Mouse (Mus musculus) hindbrain, embryonic 13.5 days (tissue): ENCODE data around the gene Ncor1. TPM values are rescaled to one million over a fixed set of nuclear protein-coding genes. Genes with fewer than 3 reads are reported as not detected.

ENCODE experiments used
- ATAC-seq: fragments of 200-750 bp; cut with Nextera tagmentation; 2 replicates; pipeline ENCODE4 v1.8.0; 2017; ENCODE audit warnings: moderate TSS enrichment; ENCODE audit not compliant: low FRiP score
- H3K27ac ChIP-seq: fragments of 300-500 bp; sonication (generic); 2 replicates; pipeline ENCODE4 v1.5.1; 2015; ENCODE audit warnings: inconsistent platforms, mild to moderate bottlenecking, moderate library complexity
- H3K27me3 ChIP-seq: fragments of 300-500 bp; sonication (generic); 2 replicates; pipeline ENCODE4 v1.6.1; 2015; ENCODE audit warnings: mild to moderate bottlenecking, inconsistent platforms
- H3K36me3 ChIP-seq: fragments of 300-500 bp; sonication (generic); 2 replicates; pipeline ENCODE4 v1.6.1; 2015; ENCODE audit warnings: mild to moderate bottlenecking, inconsistent platforms
- H3K4me1 ChIP-seq: fragments of 300-500 bp; sonication (generic); replicated peaks from 2 replicates; pipeline ENCODE4 v1.6.1; 2015; ENCODE audit warnings: inconsistent platforms
- H3K4me2 ChIP-seq: fragments of 300-500 bp; sonication (generic); 2 replicates; pipeline ENCODE4 v1.6.1; 2015; ENCODE audit warnings: inconsistent platforms, mild to moderate bottlenecking, moderate library complexity
- H3K4me3 ChIP-seq: fragments of 300-500 bp; sonication (generic); 2 replicates; pipeline ENCODE4 v1.5.1; 2015; ENCODE audit warnings: mild to moderate bottlenecking, inconsistent platforms
- H3K9ac ChIP-seq: fragments of 300-500 bp; sonication (generic); 2 replicates; pipeline ENCODE4 v1.6.1; 2015; ENCODE audit warnings: mild to moderate bottlenecking, inconsistent platforms
- H3K9me3 ChIP-seq: fragments of 300-500 bp; sonication (generic); 2 replicates; pipeline ENCODE4 v1.6.1; 2016; ENCODE audit warnings: inconsistent platforms
- WGBS: fragments of 180-500 bp; shearing (Covaris S2); methylation state at CpG from one replicate; pipeline ENCODE4 v1.1.7; 2015; 5-methylcytosine and 5-hydroxymethylcytosine counted together
- polyA plus RNA-seq: library from polyadenylated mRNA; unstranded; fragments of >200 nt; fragmentation: Nextera tagmentation; extraction: Ambion mirVana; gene quantifications from 2 replicates; pipeline ENCODE4 v1.2.1, GENCODE M21; 2015

The Ncor1 gene
- polyA plus RNA-seq, 1 experiment from 2014 or later = 170 TPM

DNA sequence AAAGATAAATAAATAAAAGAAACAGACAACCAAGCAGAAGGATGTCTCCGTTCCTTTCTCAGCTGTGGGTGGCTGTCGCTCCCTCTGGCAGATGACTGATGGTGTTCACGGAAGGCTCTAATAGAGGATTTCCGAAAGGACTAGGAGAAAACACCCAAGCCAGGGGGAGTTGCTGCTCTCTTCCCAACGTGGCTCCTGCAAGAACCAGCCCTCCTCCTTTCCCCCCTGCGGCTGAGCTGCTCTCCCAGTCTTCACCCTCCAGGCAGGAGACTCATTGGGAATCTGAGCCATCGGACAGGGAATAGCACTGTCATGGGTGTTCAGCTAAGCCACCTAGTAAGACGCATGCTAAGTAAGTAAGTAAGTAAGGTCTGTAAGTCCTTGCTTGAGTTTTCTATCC is 181.3 kb downstream of the Ncor1 start:
- 59% methylated on average over 8 of the region's 8 CpGs for WGBS
- no peak for ATAC-seq
- Histone ChIP-seq H3K36me3 (no peaks in the 10 kb centered on the region), H3K9ac (no peak overlapping the region), H3K4me3 (no peak overlapping the region), H3K4me1 (peaks cover 2% of the 10 kb centered on the region), H3K27me3 (no peaks in the 10 kb centered on the region), H3K27ac (no peak overlapping the region), H3K4me2 (no peak overlapping the region), H3K9me3 (no peaks in the 10 kb centered on the region)

DNA sequence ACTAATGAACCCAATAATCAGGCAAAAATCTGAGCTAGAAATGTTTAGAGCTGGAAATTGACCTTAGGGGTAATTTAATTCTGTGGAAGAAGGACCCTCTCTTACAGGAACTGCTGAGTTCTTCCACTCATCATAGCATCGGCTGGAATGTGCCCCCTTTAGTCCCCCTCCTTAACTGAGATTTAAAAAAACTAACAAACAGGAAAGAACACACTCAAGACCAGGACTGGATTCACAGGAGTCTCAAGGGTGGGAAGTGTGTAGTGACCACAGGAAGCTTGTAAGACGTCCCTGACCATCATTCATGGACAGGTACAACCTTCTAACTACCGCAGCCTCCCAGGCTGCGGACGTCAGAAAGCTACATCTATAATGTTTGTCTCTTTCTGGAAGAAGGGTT is 187.5 kb downstream of the Ncor1 start:
- H3K4me1 ChIP-seq = peaks cover 22% of the 10 kb centered on the region
- H3K27ac ChIP-seq = no peak overlapping the region
- no peak overlapping the region for H3K4me2 ChIP-seq
- 68% methylated on average over 5 of the region's 5 CpGs for WGBS
- H3K9ac ChIP-seq = no peak overlapping the region
- no peaks in the 10 kb centered on the region for H3K9me3 ChIP-seq
- no peaks in the 10 kb centered on the region for H3K36me3 ChIP-seq
- no peaks in the 10 kb centered on the region for H3K27me3 ChIP-seq
- no peak overlapping the region for H3K4me3 ChIP-seq
- no peak for ATAC-seq

DNA sequence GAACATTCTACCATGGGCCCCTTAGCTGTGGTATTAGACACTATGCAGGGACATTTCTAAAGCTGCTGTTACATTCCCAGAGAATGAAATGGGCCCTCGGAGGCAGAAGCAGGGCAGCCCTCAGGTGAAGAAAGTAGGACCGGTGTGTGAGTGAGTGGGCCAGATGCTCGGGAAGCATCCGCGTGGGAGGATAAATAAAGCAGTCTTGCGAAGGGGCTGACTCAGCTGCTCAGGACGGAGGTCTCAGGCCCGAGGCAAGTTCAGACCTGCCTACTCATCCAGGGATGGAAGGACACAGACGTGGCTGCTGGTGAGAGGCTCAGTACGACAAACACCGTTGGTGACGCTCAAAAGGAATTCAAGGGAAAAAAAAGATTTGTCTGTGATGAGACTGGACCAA is 189.2 kb downstream of the Ncor1 start:
- Histone ChIP-seq H3K27ac (no peak overlapping the region), H3K27me3 (no peaks in the 10 kb centered on the region), H3K36me3 (no peaks in the 10 kb centered on the region), H3K4me2 (no peak overlapping the region), H3K9me3 (no peaks in the 10 kb centered on the region), H3K4me3 (no peak overlapping the region), H3K9ac (no peak overlapping the region), H3K4me1 (peaks cover 29% of the 10 kb centered on the region)
- no peak for ATAC-seq
- WGBS = 74% methylated on average over 12 of the region's 12 CpGs

DNA sequence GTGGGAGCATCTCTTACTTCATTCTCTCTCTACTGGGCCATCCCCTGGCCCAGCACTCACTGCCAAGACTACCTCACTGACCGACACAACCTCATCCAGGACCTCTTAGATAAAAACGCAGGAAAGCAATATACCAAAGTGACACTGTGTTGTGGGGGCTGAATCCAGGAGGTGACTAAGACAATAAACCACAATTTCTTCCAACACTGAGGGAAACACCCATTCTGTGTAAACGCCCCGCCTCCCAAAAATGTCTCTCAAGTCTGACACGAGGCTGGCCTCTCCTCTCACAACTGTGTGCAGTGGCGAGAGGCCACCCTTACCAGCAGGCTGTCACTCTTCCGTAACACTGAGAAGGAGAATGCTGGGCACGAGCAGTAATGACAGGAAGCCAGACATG is 190.0 kb downstream of the Ncor1 start:
- H3K27me3 ChIP-seq = no peaks in the 10 kb centered on the region
- no peak overlapping the region for H3K4me3 ChIP-seq
- no peak overlapping the region for H3K27ac ChIP-seq
- no peaks in the 10 kb centered on the region for H3K36me3 ChIP-seq
- 80% methylated on average over 8 of the region's 8 CpGs for WGBS
- H3K9ac ChIP-seq = no peak overlapping the region
- no peak for ATAC-seq
- H3K9me3 ChIP-seq = no peaks in the 10 kb centered on the region
- H3K4me2 ChIP-seq = no peak overlapping the region
- H3K4me1 ChIP-seq = peaks cover 34% of the 10 kb centered on the region

DNA sequence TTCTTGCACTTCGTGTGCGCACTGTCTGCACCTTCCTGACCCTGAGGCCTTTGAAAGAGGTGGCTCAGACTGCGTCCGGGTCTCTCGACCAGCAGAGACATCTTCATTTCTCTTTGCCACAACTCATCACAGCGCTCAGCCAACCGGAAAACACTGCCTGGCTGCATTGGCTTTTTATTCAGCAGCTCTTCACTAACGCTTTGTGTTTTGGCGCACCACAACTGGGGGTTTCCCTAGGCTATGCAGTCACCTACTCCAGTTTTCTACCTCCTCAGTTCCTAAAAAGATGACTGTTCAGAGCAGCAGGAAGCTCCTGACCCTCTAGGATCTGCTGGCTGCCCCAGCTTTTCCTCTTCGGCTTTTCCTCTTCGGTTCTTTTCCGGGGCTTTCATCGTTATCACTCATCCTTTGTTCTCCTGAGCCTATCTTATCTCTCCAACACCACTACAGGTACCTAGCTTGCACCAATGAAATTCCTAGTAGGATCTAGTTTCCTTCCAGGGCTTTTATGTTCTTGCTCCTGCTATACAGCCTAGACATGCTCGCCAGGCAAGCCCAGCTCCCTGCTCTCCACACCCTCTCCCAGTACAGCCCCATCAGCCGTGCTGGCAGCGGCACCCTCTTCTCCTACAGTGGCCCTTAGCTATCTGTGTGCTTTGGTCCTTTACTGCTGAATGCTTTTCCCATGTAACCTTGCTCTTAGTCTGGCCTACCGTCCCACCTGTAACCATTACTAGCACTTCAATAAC is 191.7 kb downstream of the Ncor1 start:
- H3K9me3 ChIP-seq = no peaks in the 10 kb centered on the region
- no peak overlapping the region for H3K4me2 ChIP-seq
- peak overlapping the region; percentile 60 for H3K27ac ChIP-seq
- H3K36me3 ChIP-seq = no peaks in the 10 kb centered on the region
- no peak overlapping the region for H3K4me3 ChIP-seq
- peak overlapping the region; percentile 35; the same call in 1 of the 2 replicates for H3K9ac ChIP-seq
- peaks cover 35% of the 10 kb centered on the region for H3K4me1 ChIP-seq
- no peaks in the 10 kb centered on the region for H3K27me3 ChIP-seq
- WGBS = 42% methylated on average over 17 of the region's 17 CpGs
- no peak for ATAC-seq

Other genes with a start within 250 kb of the Ncor1 start
- gene Adora2b, start 209.6 kb downstream of the Ncor1 start, polyA plus RNA-seq = 3.8 and 5.4 TPM in 2 replicates
- gene Zswim7, start 177.2 kb downstream of the Ncor1 start, polyA plus RNA-seq = 16.1 and 16.4 TPM in 2 replicates
- 37.5 and 40.2 TPM in 2 replicates for gene Ttc19, start 177.1 kb downstream of the Ncor1 start, polyA plus RNA-seq
- 7.4 and 8.1 TPM in 2 replicates for gene Pigl, start 81 bp downstream of the Ncor1 start, polyA plus RNA-seq
- gene Cenpv, start 80.7 kb upstream of the Ncor1 start, polyA plus RNA-seq = 49.4 and 55.5 TPM in 2 replicates
- 4,618 and 4,725 TPM in 2 replicates for gene Ubb, start 92.6 kb upstream of the Ncor1 start, polyA plus RNA-seq
- gene Trpv2, start 115.9 kb upstream of the Ncor1 start, polyA plus RNA-seq = 21.5 and 21.7 TPM in 2 replicates
- gene Lrrc75a, start 190.0 kb upstream of the Ncor1 start, polyA plus RNA-seq = 10.0 and 10.4 TPM in 2 replicates
- 22.8 and 24.9 TPM in 2 replicates for gene Mmgt2, start 190.1 kb upstream of the Ncor1 start, polyA plus RNA-seq